Mouse (Mus musculus): Measurements from ENCODE around the gene Snx22. TPM values are rescaled to one million over a fixed set of nuclear protein-coding genes. Genes with fewer than 3 reads are reported as not detected.

The Snx22 gene
- total RNA-seq, 2 experiments from 2014 or later, result 0.26 to 0.30 TPM

Other genes with a start within 250 kb of the Snx22 start
- 10 to 100 TPM; 25.1 to 31.1 TPM for gene Zfp609, start 242.2 kb downstream of the Snx22 start, total RNA-seq (2021)
- gene Pclaf, start 179.5 kb downstream of the Snx22 start, total RNA-seq (2021), result 1 to 10 TPM; 3.3 to 4.4 TPM
- 10 to 100 TPM; 33.2 to 45.0 TPM for gene Trip4, start 160.9 kb downstream of the Snx22 start, total RNA-seq (2021)
- gene Csnk1g1, start 160.8 kb downstream of the Snx22 start, total RNA-seq (2021), result 10 to 100 TPM; 17.8 to 18.6 TPM
- 100 to 1,000 TPM; 317 to 322 TPM for gene Ppib, start 9.5 kb downstream of the Snx22 start, total RNA-seq (2021)
- gene Snx1, start 56.9 kb upstream of the Snx22 start, total RNA-seq (2021), result 100 to 1,000 TPM; 118 to 119 TPM
- 10 to 100 TPM; 69.2 to 89.1 TPM for gene Ciao2a, start 56.9 kb upstream of the Snx22 start, total RNA-seq (2021)
- 1 to 10 TPM; 7.5 to 9.3 TPM for gene Dapk2, start 88.5 kb upstream of the Snx22 start, total RNA-seq (2021)